Mouse (Mus musculus) heart, adult 18-20 months (tissue): ENCODE measurements around the gene Letm1. TPM values are rescaled to one million over a fixed set of nuclear protein-coding genes. Genes with fewer than 3 reads are reported as not detected.

Experiments
- DNase-seq, 2 experiments: peaks; one replicate each; pipeline ENCODE4 v3.0.0; 2021 to 2022; ENCODE audit warnings: mixed read lengths in 1 of 2
- long read RNA-seq, 2 experiments: library from polyadenylated mRNA; stranded (forward); transcript quantifications; one replicate each; pipeline ENCODE4 v2.0.0; 2021
- total RNA-seq, 2 experiments: library from RNA; stranded (reverse); gene quantifications; 2 replicates each; pipeline ENCODE4 v1.2.3; 2021

The Letm1 gene
- 100 to 1,000 TPM; 141 to 143 TPM for total RNA-seq
- long read RNA-seq, experiment 1, full-length matches to known transcripts, result 147 of 177 reads
- long read RNA-seq, experiment 1, partial matches to known transcripts, result 14 of 177 reads
- long read RNA-seq, experiment 1, other reads (novel, unspliced or antisense), result 16 of 177 reads
- long read RNA-seq, experiment 2, full-length matches to known transcripts, result 70 of 81 reads
- long read RNA-seq, experiment 2, partial matches to known transcripts, result 7 of 81 reads
- long read RNA-seq, experiment 2, other reads (novel, unspliced or antisense), result 4 of 81 reads

DNA sequence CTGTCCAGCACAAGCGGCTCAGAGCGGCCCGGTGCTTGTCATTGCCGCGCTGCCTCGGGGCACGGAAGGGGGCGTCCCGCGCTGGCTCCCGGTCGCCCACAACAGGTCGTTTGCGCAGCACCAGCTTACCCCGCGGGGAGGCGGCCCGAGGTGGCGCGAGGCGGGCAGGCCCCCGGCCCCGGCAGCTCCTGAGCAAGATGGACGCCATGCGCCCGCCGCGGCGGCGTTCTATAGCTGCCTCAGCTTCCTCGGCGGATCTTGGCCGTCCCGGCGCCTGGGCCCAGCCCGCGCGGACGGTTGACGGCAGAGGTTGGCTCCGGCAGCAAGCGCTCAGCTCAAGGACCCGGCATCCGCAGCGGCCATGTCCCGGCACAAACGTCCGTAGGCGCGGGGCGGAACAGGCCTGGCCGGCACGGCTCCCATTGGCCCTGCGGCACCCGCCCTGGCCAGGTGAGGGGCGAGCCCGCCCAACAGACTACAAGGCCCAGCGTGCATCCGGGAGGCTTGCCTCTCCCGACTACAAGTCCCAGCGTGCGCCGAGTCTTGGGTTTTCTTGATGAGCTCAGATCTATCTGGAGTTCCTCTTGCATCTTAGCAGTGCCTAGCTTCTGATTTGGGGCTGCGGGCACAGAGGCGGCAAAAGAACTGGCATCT, at the start of gene Letm1:
Letm1 (minus strand) TSS at position 473 of the 654 bp plus-strand sequence.
- peak; percentile 95 to 96 for DNase-seq

DNA sequence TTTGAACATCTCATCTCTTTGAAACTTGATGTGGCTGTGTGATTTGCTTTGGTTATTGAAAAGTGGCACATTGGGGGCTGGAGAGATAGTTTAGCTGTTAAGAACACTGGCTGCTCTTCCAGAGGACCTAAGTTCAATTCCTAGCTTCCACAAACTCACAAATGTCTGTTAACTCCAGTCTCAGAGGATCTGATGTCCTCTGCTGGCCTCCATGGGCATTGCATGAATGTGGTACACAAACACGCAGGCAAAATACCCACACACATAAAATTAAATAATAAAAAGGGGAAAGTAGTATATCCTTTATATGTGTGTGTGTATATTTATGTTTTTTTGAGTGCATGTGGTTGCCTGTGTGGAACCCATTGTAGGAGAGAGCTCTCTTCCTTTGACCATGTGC, 48.2 kb upstream of the Letm1 start:
- DNase-seq, result no peak

DNA sequence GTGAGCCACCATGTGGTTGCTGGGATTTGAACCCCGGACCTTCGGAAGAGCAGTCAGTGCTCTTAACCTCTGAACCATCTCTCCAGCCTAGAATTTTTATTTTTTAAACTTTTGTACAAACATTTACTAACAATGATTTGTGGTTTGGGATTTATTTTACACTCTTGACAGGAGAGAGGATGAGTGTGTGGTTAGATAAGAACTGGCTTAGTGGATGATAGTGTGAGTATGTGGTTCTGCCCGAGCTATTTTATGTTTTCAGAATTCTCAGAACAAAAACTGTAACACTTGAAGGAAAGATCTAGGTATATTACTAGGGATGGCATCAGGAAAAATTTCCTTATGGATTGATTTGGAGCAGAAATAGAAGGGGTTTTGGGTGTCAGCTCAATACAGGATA, 47.3 kb upstream of the Letm1 start:
- no peak for DNase-seq

DNA sequence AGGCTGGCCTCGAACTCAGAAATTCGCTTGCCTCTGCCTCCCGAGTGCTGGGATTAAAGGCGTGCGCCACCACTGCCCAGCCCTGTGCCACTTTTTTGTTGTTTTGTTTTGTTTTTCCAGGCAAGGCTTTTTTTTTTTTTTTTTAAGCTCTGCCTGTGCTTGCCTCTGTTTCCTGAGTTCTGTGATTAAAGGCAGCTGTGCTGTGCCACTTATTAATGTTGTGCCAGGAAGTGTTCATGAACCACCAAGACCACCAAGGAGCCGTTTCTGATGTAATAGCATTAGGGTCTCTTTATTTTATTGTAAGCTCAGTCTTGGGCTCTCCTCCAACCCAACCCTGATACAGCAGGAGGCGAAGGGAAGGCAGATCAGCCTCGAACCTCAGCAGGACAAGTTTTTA, 45.5 kb upstream of the Letm1 start:
- DNase-seq, result no peak

DNA sequence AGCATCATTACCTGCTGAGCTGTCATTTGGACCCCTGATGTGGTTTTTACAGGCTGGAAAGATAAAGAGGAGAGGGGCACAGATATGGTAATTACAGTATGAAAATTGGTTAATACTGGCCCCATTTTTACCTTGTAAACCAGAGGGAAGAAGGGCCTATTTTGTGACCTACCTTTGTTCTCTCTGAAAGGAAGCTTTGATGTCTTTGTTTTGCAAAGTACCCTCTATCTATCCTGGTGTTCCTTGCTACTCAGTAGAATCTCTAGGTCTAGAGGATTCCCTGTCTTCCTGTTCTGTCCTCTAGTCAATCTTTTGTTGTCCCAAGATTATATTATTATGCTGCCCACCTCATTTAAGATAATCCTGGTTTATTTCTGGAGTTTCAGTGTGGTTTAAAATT, 43.4 kb upstream of the Letm1 start:
- DNase-seq, result no peak

DNA sequence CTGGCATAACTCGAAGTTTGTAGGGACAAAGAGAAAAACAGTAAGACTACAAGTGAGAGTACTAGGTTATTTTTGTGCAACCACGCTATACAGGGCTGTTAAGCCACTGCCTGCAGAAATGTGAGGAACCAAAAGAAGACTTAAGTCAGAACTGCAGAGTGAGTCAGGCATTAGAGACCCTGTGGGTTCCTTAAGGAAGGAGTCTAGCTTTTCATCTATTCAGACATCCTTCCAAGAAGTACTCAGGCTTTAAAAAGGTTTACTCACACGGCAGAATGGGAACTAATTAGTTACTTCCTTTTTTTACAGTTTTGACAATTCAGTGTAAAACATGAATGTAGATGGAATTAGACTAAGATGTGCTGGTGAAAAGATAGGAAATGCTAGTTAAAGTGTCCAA, 39.8 kb upstream of the Letm1 start:
- no peak for DNase-seq

DNA sequence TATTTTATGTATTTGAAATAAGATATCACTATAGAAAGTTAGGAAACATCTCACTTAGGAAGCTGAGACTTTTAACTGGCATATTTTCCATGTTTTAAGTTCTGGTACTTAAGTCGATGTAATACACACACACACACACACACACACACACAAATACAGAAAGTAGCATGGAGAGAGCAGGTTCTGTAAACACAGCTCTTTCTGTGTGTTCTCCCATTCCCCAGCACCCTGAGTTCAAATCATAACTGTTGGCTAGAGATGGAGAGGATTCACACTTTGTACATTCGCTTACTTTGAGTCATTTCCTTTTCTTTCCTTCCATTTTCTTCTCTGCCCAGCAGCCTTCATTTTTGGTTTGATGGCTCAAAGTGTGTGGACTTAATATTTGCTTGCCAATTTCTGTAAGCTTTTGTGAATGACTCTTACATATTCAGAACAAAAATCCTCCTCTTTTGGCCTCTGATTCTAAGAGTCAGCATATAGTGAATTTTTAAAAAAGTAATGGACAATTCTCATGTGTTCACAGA, 39.3 kb upstream of the Letm1 start:
- DNase-seq, result no peak

DNA sequence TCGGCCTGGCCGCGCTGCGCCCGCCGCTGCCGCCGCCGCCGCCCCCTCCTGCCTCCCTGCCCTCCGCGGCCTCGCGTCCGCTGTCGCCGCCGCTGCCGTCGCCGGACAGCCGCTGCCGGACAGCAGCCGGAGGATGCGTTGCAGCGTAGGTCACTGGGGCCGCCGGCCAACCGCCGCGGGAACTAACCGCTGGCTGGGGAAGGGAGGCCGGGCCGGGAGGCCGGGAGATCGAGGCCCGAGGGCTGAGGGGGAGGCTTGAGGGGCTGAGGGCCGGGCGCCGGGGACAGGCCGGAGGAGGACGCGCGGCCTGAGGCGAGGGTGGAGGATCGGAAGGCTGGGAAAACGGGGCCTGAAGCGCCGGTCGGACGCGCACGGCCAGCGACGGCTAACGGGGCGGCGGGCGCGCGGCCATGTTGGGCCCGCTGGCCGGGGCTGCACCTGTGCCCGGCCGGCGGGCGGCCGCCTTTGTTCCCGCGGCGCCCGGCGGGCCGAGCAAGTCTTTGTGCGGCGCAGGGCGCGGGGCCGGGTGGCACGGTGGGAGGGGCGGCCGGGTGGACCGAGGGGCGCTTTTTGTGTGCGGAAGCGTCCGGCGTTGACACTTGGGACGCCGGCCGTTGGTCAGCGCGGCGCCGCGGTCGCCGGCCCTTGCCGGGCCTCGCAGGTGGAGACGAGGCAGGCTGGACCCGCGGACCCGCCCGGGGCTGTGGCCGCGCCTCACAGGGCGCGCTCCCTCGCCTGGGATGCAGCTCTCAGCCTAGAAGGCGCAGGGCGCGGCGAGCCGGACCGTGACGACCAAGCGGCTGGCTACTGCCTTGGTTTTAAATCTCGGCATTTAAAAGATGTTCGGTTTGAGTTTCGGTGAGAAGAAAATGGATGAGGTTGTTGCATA, 38.4 kb upstream of the Letm1 start:
- DNase-seq, result peak; percentile 46 to 60

DNA sequence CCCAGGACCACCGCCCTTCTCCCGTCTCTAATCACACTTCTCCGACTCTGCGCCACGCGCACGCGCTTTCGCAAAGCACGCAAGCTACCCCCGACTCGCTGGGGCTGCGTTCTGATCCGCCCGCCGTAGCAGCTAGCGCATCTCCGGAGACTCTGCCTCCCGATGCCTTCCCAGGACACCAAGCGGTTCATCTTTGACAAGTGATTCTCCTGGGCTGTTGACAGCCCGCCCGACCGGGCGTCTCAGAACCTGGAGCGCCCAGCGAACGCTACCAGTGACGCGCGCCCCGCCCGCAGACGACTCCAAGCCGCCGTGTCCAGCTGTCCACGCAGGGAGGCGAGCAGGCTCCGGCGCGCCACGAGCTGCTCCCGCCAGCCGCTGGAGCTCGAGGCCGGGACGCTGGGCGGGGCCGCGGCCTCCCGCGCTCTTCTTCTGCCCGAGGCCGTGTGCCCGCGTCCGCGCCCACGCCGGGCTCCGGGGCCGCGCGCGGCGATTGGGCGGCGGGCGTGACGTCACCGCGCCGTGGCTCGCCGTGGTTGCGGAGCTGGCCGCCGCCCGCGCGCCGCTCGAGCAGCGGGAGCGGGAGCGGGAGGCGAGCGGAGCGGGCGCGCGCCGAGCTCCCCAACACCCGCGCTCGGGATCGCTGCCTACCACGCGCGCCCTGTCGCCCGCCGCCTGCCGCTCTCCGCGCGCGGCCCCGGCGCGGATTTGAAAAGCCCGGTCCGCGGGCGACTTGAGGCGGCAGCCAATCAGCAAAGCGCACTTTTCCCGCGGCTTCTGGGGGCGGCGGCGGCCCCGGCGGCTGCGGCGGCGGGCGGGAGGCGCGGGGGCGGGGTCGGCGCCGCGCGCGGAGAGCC, 37.5 kb upstream of the Letm1 start, which contains the start of gene Nsd2:
Nsd2 (plus strand) TSS at position 850 of the 857 bp plus-strand sequence.
- DNase-seq, result peak; percentile 85 to 93

DNA sequence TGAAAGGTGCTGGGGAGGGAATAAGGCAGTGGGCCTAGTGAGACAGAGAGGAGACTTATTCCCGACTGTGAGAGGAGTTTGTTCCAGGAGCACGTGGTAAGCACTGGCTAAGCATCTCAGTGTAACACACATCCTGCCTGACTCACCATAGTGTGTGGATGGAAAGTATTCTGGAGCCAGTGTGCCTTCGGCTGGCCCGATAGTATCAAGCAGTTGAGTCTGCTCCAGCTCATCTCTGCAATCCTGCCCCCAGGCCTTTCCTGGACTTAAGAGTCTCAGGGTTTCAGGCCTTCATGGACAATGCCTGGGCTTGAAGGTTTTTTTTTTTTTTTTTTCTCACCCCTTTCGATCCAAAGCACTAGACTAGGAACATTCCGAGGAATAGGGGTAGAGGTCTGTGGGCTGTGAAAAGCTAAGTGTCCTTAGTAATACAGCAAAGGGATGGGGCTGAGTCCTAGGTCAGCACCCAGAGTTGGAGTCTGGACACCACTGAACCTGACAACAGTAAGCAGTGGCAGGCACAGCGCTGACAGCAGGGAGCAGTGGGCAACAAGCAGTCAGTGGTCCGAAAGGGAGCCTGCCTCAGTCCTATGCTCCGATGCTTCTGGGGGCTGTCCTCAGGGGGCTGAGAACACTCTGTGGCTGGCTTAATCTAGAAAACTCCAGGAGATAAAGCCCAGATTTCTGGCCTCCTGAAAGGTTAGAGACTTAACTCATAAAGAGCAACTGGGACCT, 36.7 kb upstream of the Letm1 start:
- DNase-seq, result peak; percentile 18 to 28

DNA sequence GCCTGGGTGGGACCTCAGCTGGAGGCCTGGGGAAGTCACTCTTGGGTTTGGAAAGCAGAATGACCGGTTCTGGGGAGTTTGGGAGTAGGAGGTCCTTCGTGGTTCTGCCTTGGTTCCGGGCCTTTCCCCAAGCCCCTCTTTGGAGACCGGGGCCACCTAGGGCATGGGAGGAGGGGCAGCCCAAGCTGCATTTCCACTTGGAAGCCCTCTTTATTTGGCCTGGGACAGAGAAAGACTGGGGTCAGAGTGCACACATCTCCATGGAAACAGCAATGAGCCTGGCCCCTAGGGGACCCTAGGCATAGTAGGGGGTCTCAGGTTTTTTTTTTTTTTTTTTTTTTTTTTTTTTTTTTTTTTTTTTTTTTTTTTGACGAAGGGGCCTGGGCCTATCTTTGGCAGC, 35.5 kb upstream of the Letm1 start:
- no peak for DNase-seq

DNA sequence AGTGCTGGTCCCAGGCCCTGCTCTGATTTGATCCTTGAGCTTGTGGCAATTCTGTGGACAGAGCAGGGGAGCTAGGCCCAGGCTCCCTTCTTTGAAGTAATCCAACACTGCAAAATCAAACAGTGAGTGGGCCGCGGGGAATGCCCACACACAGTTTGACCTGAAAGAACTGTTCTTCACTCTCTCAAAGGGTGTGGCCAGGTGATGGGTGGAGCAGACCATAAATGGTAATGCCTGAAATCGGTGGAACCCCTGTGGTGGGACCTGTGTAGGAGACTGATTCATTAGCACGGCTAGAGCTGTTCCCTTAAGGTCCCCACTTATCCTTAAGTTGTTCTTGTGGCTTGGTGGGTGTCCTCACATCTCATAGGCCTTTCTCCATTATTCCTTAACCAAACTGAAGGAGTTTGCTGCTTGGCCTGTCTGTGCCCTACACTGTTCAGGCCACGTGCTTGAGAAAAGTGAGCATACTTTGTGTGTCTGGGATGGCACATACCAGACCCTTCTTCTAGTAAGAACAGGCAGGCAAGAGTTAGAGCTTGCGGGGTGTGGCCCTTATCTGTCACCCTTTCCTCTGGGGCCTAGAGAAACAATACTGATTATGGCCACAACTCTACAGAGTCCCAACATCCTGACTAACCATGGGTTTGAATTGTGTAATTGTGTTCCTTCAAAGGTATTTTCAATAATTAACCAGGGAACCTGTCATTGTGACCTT, 33.5 kb upstream of the Letm1 start:
- no peak for DNase-seq

DNA sequence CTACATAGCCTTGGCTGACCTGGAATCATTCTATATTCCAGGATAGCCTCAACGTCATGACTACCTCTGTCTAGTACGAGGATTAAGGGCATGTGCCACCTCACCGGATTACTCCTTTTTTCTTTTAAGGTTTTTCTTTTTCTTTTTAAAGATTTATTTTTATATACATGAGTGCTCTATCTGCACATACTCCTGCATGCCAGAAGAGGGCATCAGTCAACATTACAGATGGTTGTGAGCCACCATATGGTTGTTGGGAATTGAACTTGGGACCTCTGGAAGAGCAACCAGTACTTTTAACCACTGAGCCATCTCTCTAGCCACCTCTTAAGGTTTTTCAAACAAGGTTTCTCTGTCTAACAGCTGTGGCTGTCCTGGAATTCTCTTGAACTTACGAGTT, 28.9 kb upstream of the Letm1 start:
- DNase-seq, result no peak

DNA sequence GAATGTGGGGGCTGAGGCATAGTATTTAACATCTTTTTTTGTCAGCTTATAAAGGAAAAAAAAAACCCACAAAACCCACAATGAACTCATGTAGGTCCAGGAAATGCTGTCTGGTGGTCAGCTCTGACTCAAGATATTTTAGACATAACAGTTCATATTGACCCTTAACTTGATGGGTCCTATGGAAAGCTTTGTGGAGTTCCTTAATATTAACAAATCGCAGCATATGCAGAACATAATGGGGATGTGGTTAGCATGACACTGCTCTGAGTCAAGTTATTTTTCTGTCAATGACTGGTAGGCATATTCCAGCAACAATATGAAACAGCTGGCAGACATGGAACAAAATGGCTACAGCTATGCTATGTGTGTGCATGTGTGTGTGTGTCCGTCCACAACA, 20.7 kb upstream of the Letm1 start:
- no peak for DNase-seq

DNA sequence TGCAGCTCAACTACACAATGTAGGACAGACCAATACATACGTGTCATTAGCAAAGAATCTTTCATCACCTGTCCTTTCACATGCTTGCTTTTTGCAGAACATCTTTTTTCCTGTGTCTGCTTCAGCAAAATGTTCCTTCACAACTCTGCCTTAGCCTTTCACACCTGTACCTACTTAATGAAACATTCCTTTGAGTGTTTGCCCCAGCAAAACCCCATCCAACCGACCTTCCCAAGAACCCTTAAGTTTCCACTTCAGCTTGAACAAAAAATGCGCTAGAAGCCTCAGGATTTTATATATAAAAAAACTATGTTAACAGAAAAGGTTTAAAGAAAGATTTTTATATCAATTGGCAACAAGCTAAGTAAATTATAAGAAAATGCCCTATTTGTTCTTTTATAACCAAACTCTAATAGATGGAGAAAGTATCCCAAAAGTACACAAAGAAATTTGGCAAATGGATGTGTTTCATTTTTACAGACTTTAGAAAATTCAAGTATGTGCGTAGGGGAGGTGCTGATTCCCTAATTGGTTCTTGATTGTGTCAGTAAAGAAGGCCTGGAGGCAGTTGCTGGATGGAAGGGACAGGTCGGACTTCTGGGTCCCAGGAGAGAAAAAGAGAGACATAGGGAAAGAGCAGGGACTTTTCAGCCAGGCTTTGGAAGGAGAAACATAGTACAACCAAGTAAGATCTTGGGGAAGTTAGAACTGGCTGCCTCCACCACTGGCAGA, 9.5 kb upstream of the Letm1 start:
- no peak for DNase-seq

DNA sequence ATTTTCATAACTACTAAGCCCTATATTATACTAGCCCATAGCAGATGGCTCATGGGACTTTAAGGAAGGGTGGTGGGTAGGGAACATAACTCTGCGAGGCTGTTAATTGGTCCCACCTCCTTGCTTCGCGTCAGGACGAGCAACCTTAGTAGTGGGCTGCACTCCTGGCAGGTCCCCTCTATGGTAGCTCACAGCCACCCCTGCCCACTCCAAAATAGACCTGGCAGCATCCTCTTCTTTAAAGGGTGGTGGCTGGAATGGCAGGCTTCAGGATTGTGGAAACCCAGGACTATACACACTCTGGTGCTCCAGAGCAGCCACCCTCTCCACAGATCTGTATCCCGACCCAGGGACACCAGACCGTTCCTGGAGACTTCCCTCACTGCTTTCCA, 378 bp upstream of the Letm1 start:
- DNase-seq, result no peak

DNA sequence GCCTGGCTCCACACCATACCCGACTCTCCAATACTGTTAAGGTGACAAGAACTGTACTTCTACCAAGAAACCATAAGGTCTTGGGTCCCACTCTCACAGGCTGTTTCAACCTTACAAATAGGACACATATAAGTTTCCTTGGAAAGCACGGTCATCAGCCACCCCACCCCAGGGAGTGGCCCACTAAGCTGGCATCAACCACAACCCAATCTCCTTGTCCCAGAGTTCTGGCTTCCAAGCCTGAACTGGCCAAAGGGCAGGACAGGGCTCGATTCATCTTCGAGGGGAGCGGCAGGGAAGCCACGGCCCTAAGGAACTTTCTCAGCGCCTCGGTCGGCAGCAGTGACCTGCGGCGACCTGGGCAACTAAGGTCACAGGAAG, 663 bp downstream of the Letm1 start:
- no peak for DNase-seq

DNA sequence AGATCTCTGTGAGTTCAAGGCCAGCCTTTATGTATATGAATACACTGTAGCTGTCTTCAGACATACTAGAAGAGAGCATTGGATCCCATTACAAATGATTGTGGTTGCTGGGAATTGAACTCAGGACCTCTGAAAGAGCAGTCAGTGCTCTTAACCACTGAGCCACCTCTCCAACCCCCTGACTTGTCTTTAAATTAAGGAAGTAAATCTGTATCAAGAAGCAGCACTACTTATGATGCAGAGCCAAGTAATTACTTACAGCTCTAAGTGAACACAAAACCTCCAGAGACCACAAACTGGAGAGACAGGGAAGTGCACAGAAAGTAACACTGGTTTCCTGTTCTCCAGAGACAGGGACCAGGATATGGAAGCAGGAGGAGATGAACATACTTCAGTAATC, 5.4 kb downstream of the Letm1 start:
- no peak for DNase-seq

DNA sequence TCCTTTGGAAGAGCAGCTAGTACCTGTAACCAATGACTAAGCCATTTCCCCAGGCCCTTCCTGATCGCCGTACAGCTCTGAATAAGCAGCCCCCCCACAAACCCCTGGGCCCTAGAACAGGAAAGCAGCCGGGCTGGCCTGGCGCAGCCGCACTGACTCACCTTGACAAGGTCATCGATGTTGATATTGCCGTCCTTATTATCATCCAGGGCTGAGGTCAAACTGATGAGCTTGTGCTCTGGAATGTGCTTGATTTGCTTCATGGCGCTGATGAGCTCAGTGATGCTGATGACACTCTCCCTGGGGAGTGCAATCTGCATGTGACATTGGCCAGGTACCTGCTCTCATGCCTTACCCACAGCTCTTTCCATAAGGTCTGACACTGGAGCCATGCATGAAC, 39.1 kb downstream of the Letm1 start:
- DNase-seq, result no peak

DNA sequence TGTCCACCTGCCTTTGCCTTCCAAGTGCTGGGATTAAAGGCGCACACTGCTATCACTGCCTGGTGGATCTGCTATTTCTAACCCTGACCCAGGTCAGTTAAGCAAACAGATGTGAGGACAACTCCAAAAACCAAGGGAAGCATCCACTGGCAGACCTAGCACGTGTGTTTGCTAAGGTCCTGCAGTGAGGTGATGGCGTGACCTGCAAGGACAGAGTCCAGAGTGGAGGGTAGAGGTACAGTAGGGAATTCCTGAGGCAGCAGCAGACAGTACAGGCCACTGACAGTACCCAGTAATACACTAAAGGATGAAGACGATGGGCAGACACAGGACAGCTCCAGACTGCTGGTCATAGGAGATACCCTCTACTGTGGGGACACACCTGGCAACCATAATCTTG, 42.1 kb downstream of the Letm1 start:
- no peak for DNase-seq
